Mouse (Mus musculus) midbrain, postnatal 0 days (tissue): ENCODE data around the gene Pknox1. TPM values are rescaled to one million over a fixed set of nuclear protein-coding genes. Genes with fewer than 3 reads are reported as not detected.

Source experiments
- ATAC-seq: fragments of 200-750 bp; cut with Nextera tagmentation; 2 replicates; pipeline ENCODE4 v1.8.0; 2017; ENCODE audit warnings: moderate number of reproducible peaks, mild to moderate bottlenecking, moderate TSS enrichment, moderate library complexity; ENCODE audit not compliant: low FRiP score
- DNase-seq: peaks from one replicate; pipeline ENCODE4 v3.0.0-alpha.2; 2015; ENCODE audit warnings: low spot score
- H3K27ac ChIP-seq: fragments of 300-500 bp; sonication (generic); 2 replicates; pipeline ENCODE4 v1.5.1; 2014; ENCODE audit warnings: low read depth, mild to moderate bottlenecking, low read length, mixed read lengths
- H3K27me3 ChIP-seq: fragments of 300-500 bp; sonication (generic); 2 replicates; pipeline ENCODE4 v1.6.1; 2014; ENCODE audit warnings: low read length, control low read depth, mixed read lengths; ENCODE audit not compliant: insufficient read depth
- H3K36me3 ChIP-seq: fragments of 300-500 bp; sonication (generic); 2 replicates; pipeline ENCODE4 v1.6.1; 2014; ENCODE audit warnings: low read length, control low read depth, mixed read lengths; ENCODE audit not compliant: insufficient read depth
- H3K4me1 ChIP-seq: fragments of 300-500 bp; sonication (generic); 2 replicates; pipeline ENCODE4 v1.6.1; 2014; ENCODE audit warnings: mild to moderate bottlenecking, control low read depth, antibody characterized with exemption, low read length, mixed read lengths; ENCODE audit not compliant: insufficient read depth
- H3K4me2 ChIP-seq: fragments of 300-500 bp; sonication (generic); 2 replicates; pipeline ENCODE4 v1.6.1; 2014; ENCODE audit warnings: low read depth, mild to moderate bottlenecking, low read length, mixed read lengths; ENCODE audit not compliant: poor library complexity, severe bottlenecking
- H3K4me3 ChIP-seq: fragments of 300-500 bp; sonication (generic); 2 replicates; pipeline ENCODE4 v1.5.1; 2014; ENCODE audit warnings: low read depth, mild to moderate bottlenecking, low read length, moderate library complexity
- H3K9ac ChIP-seq: fragments of 300-500 bp; sonication (generic); replicated peaks from 2 replicates; pipeline ENCODE4 v1.6.1; 2014; ENCODE audit warnings: mild to moderate bottlenecking, low read length, moderate library complexity, mixed read lengths; ENCODE audit not compliant: poor library complexity, severe bottlenecking
- H3K9me3 ChIP-seq: fragments of 300-500 bp; sonication (generic); 2 replicates; pipeline ENCODE4 v1.6.1; 2016; ENCODE audit warnings: low read length, control low read depth
- CTCF ChIP-seq: IDR thresholded peaks from 2 replicates; pipeline ENCODE4 v1.5.1; 2016; ENCODE audit warnings: antibody characterized with exemption, mild to moderate bottlenecking
- WGBS: fragments of 180-500 bp; shearing (Covaris S2); extraction: QIAGEN DNeasy Blood & Tissue Kit; methylation state at CpG from one replicate; pipeline ENCODE4 v1.1.7; 2014; 5-methylcytosine and 5-hydroxymethylcytosine counted together
- polyA plus RNA-seq: library from polyadenylated mRNA; unstranded; fragments of >200 nt; fragmentation: Nextera tagmentation; extraction: Ambion mirVana; gene quantifications from 2 replicates; pipeline ENCODE4 v1.2.1, GENCODE M21; 2015
- total RNA-seq: library from RNA; depleted of rRNA; stranded (reverse); fragments of >200 nt; gene quantifications from 2 replicates; pipeline ENCODE4 v1.2.3, GENCODE M21; 2014

Gene Pknox1
- total and polyA plus RNA-seq, 2 experiments from 2014 or later: 14.3 to 18.3 TPM

DNA sequence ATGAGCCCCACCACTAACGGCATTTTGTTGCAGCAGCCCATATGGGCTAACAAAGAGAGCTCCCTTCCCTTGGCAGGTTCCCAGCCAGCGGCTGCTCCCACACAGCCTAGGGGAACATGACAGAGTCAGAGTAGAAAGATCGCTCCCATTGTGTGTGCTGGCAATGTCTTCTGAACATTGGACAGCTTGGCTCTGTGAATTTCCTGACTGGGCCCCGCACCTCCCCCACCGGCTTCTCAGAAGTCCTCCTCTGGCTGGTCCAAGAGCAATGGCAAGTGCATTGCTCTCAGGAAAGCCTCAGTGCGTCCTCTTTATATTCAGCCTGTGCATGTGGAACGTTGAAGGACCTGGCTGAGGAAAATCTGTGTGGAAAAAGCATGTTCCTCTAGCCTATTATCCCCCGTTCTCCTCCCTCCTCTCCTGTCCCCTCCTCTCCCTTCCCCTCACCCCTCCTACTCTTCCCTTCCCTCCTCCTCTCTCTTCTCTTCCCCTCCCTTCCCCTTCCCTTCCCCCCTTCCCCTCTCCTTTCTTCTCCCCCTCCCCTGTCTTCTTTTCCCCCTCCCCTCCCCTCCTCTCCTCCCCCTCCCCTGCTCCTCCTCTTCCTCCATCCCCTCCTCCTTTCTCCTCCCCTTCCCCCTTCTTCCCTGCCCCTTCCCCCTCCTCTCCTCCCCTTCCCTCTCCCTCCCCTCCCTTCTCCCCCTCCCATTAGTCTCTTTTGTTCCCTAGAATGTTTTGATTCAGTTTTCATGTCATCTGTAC is 28.5 kb upstream of the Pknox1 start:
- WGBS: 7% methylated on average over 8 of the region's 8 CpGs
- ATAC-seq (peak; percentile 86), DNase-seq (peak; percentile 95)
- Histone ChIP-seq H3K27ac (peak overlapping the region; percentile 58), H3K9ac (no peak overlapping the region), H3K4me1 (peaks cover 9% of the 10 kb centered on the region), H3K4me2 (no peak overlapping the region), H3K9me3 (no peaks in the 10 kb centered on the region), H3K4me3 (no peak overlapping the region), H3K27me3 (no peaks in the 10 kb centered on the region), H3K36me3 (peaks cover 5% of the 10 kb centered on the region)
- no peak for TF ChIP-seq CTCF

DNA sequence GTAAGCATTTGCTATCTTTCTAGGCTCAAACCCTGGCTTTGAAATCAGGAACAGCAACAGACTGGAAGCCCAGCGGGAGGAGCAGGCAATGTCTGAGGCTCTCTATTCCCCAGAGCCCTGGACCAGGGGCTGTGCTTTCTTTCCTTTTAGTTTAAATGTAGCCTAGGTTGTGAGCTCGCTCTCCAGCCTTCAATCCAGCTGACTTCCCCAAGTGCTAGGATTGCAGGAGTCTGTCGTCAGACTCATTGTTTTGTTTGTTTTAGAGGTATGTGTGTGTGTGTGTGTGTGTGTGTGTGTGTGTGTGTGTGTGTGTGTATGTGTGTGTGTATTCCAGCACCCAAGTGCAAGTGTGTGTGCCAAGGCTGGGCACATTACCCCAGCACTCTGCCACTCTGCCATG is 24.4 kb upstream of the Pknox1 start:
- TF ChIP-seq CTCF: no peak
- no peak overlapping the region for H3K27ac ChIP-seq
- H3K9me3 ChIP-seq: no peaks in the 10 kb centered on the region
- no peak overlapping the region for H3K4me3 ChIP-seq
- H3K9ac ChIP-seq: no peak overlapping the region
- 66% methylated on average over 3 of the region's 3 CpGs for WGBS
- H3K4me1 ChIP-seq: peaks cover 9% of the 10 kb centered on the region
- no peak for DNase-seq
- no peak overlapping the region for H3K4me2 ChIP-seq
- ATAC-seq: no peak
- no peaks in the 10 kb centered on the region for H3K27me3 ChIP-seq
- no peaks in the 10 kb centered on the region for H3K36me3 ChIP-seq

DNA sequence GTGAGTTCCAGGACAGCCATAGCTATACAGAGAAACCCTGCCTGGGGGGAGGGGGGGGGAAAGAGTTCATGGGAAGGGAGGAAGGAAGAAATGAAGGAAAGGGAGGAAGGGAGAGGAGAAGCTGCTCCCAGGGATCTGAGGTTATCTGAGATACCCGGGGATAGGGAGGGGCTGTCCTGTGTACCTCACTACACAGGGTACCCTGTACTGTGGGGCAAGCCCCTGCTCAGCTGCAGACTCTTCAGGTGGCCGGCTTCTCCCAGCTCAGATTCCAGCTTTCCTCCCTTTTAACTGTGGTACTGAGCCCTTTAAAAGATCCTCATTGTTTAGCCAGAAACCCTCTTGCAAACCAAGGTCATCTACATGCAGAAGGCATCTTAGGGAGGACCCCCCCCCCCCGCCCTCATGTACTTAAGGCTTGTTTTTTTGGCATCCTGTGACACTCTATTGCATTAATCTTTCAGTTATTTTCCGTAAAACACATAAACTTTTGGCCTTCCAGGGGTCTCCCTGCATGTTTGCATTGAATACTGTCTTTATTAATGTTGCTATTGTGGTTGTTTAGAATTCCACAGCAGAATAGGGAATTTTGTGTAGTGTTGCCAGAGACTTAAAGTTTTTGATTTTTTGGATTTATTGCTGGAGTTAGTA is 23.6 kb upstream of the Pknox1 start:
- Histone ChIP-seq H3K9me3 (no peaks in the 10 kb centered on the region), H3K27ac (no peak overlapping the region), H3K4me3 (no peak overlapping the region), H3K9ac (no peak overlapping the region), H3K4me2 (no peak overlapping the region), H3K27me3 (no peaks in the 10 kb centered on the region), H3K4me1 (peaks cover 1% of the 10 kb centered on the region; the same call in 1 of the 2 replicates), H3K36me3 (no peaks in the 10 kb centered on the region)
- no peak for TF ChIP-seq CTCF
- WGBS: 51% methylated on average over 4 of the region's 4 CpGs
- DNase-seq (no peak), ATAC-seq (no peak)

DNA sequence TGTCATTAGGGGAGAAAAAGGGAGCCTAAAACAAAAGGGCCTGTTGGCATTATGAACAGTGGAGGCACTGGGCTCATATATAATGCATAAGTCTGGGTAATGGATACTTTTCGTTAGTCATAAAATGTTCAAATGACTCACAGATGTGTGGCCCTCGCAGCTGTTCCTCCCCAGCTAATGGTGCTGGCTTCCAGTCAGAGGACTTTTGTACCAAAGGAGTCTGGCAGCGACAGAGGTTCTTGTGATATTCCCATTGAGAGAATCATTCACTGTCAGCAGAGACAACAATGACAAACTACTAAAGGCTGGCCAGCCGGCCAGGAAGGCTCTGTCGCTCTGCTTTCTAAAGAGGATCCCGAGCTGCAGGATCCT is 23.1 kb upstream of the Pknox1 start:
- H3K4me1 ChIP-seq: no peaks in the 10 kb centered on the region
- DNase-seq (peak; percentile 59), ATAC-seq (no peak)
- no peaks in the 10 kb centered on the region for H3K27me3 ChIP-seq
- H3K27ac ChIP-seq: no peak overlapping the region
- no peaks in the 10 kb centered on the region for H3K9me3 ChIP-seq
- WGBS: 31% methylated on average over 6 of the region's 6 CpGs
- no peaks in the 10 kb centered on the region for H3K36me3 ChIP-seq
- H3K4me2 ChIP-seq: no peak overlapping the region
- no peak overlapping the region for H3K9ac ChIP-seq
- no peak for TF ChIP-seq CTCF
- no peak overlapping the region for H3K4me3 ChIP-seq

DNA sequence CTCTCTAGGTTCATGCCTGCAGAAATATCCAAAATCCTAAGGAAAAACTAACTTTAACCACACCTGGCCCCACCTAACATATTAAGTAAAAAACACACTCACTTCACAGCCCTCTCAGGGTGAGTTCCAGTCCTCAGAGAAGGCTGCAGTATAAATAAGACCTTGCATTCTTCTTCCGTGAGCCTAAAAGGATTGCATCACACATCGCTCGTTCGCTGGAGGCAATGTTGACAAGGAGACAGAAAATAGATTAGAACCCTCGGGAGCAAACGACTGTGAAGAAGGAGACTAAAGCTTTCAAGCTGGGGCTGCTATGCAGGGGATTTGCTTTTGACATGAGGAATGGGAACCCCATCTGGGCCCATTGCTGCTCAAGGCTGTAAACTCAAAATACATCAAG is 21.0 kb upstream of the Pknox1 start:
- no peak overlapping the region for H3K27ac ChIP-seq
- no peaks in the 10 kb centered on the region for H3K27me3 ChIP-seq
- no peak overlapping the region for H3K9ac ChIP-seq
- no peaks in the 10 kb centered on the region for H3K9me3 ChIP-seq
- no peak for TF ChIP-seq CTCF
- H3K4me1 ChIP-seq: no peaks in the 10 kb centered on the region
- ATAC-seq: no peak
- H3K4me2 ChIP-seq: no peak overlapping the region
- no peak overlapping the region for H3K4me3 ChIP-seq
- peak; percentile 30 for DNase-seq
- no peaks in the 10 kb centered on the region for H3K36me3 ChIP-seq
- WGBS: 13% methylated on average over 6 of the region's 6 CpGs

DNA sequence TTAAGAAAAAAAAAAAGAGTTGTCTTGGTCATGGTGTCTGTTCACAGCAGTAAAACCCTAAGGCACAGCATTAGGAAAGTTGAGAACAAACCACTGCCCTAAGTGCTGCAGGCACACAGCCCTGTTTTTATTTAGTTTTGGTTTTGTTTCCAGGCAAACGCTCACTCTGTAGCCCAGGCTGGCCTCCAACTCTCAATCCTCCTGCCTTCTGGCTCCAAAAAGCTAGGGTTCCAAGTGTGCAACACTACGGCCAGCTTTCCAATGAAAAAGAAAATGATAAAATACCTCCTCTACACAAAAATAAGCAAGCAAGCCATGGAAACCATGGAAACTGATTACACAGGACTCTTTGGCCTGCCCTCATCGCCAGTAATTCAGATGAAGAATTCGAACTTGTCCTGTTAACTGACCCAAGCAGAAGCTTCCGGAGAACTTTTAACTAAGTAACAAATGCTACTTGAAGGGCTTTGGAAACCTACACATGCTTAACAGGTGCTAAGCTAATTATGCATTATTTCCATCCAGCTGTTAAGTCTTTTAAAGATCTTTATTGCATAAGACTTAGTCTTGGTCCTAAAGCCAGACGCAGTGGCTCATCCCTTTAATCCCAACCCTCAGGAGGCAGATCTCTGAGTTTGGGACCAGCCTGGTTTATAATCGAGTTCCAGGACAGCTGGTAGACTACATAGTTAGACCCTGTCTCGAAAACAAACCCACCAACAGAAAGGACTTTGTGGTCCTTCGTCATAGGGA is 17.9 kb upstream of the Pknox1 start:
- WGBS: 86% methylated on average over 9 of the region's 9 CpGs
- no peak overlapping the region for H3K9ac ChIP-seq
- no peaks in the 10 kb centered on the region for H3K4me1 ChIP-seq
- DNase-seq (no peak), ATAC-seq (no peak)
- TF ChIP-seq CTCF: no peak
- H3K4me3 ChIP-seq: no peak overlapping the region
- no peaks in the 10 kb centered on the region for H3K36me3 ChIP-seq
- H3K27ac ChIP-seq: no peak overlapping the region
- no peaks in the 10 kb centered on the region for H3K27me3 ChIP-seq
- no peak overlapping the region for H3K4me2 ChIP-seq
- no peaks in the 10 kb centered on the region for H3K9me3 ChIP-seq
